Mouse (Mus musculus): ENCODE data around the gene Mcidas. TPM values are rescaled to one million over a fixed set of nuclear protein-coding genes. Genes with fewer than 3 reads are reported as not detected.

Gene Mcidas
- polyA plus RNA-seq, 1 experiment from 2014 or later: 0.94 TPM

- WGBS: 3% methylated on average over 7 of the region's 7 CpGs
- no peaks in the 10 kb centered on the region for H3K36me3 ChIP-seq (ENCODE audit: control insufficient read depth, insufficient read depth, low read length)
- H3K9ac ChIP-seq (ENCODE audit: low read length): peak overlapping the region; percentile 74
- peaks cover 14% of the 10 kb centered on the region; the same call in 1 of the 2 replicates for H3K4me1 ChIP-seq (ENCODE audit: control insufficient read depth, insufficient read depth, low read length)
- no peaks in the 10 kb centered on the region for H3K9me3 ChIP-seq (replicated peaks; ENCODE audit: control insufficient read depth, low read length)
- ATAC-seq: peak; percentile 10; the same call in 1 of the 2 replicates
- DNase-seq (ENCODE audit: low spot score): no peak
- H3K27me3 ChIP-seq (replicated peaks; ENCODE audit: control insufficient read depth, insufficient read depth, low read length): peaks cover 22% of the 10 kb centered on the region
- H3K4me2 ChIP-seq (ENCODE audit: low read length): peak overlapping the region; percentile 85
- H3K4me3 ChIP-seq (ENCODE audit: low read depth, low read length): peak overlapping the region; percentile 52
- no peak overlapping the region for H3K27ac ChIP-seq (ENCODE audit: low read depth, low read length)
Observed at GRCm38 (mm10) chr13:113031351-113031750, 37.7 kb downstream of the Mcidas start.

GRCm38 (mm10) chr13:113031792-113032571 is 38.3 kb downstream of the Mcidas start:
- Histone ChIP-seq H3K9ac (ENCODE audit: low read length) (peak overlapping the region; percentile 74), H3K4me2 (ENCODE audit: low read length) (peak overlapping the region; percentile 85), H3K9me3 (replicated peaks; ENCODE audit: control insufficient read depth, low read length) (no peaks in the 10 kb centered on the region), H3K4me1 (ENCODE audit: control insufficient read depth, insufficient read depth, low read length) (peaks cover 14% of the 10 kb centered on the region; the same call in 1 of the 2 replicates), H3K27ac (ENCODE audit: low read depth, low read length) (peak overlapping the region; percentile 76), H3K4me3 (ENCODE audit: low read depth, low read length) (peak overlapping the region; percentile 52), H3K36me3 (ENCODE audit: control insufficient read depth, insufficient read depth, low read length) (no peaks in the 10 kb centered on the region), H3K27me3 (replicated peaks; ENCODE audit: control insufficient read depth, insufficient read depth, low read length) (peaks cover 22% of the 10 kb centered on the region)
- ATAC-seq (peak; percentile 55), DNase-seq (ENCODE audit: low spot score) (peak; percentile 85)
- under 1% methylated on average over 40 of the region's 40 CpGs for WGBS

GRCm38 (mm10) chr13:113032831-113033230 is 39.2 kb downstream of the Mcidas start:
- Histone ChIP-seq H3K4me1 (ENCODE audit: control insufficient read depth, insufficient read depth, low read length) (peaks cover 14% of the 10 kb centered on the region; the same call in 1 of the 2 replicates), H3K4me2 (ENCODE audit: low read length) (peak overlapping the region; percentile 85; the same call in 1 of the 2 replicates), H3K27ac (ENCODE audit: low read depth, low read length) (no peak overlapping the region), H3K4me3 (ENCODE audit: low read depth, low read length) (no peak overlapping the region), H3K9ac (ENCODE audit: low read length) (no peak overlapping the region), H3K9me3 (replicated peaks; ENCODE audit: control insufficient read depth, low read length) (no peaks in the 10 kb centered on the region), H3K27me3 (replicated peaks; ENCODE audit: control insufficient read depth, insufficient read depth, low read length) (peaks cover 26% of the 10 kb centered on the region), H3K36me3 (ENCODE audit: control insufficient read depth, insufficient read depth, low read length) (no peaks in the 10 kb centered on the region)
- DNase-seq (ENCODE audit: low spot score) (no peak), ATAC-seq (no peak)

- Histone ChIP-seq H3K27ac (ENCODE audit: low read depth, low read length) (no peak overlapping the region), H3K4me3 (ENCODE audit: low read depth, low read length) (peak overlapping the region; percentile 38), H3K9me3 (replicated peaks; ENCODE audit: control insufficient read depth, low read length) (no peaks in the 10 kb centered on the region), H3K4me1 (ENCODE audit: control insufficient read depth, insufficient read depth, low read length) (peaks cover 14% of the 10 kb centered on the region; the same call in 1 of the 2 replicates), H3K4me2 (ENCODE audit: low read length) (peak overlapping the region; percentile 88), H3K27me3 (replicated peaks; ENCODE audit: control insufficient read depth, insufficient read depth, low read length) (peaks cover 26% of the 10 kb centered on the region), H3K36me3 (ENCODE audit: control insufficient read depth, insufficient read depth, low read length) (no peaks in the 10 kb centered on the region), H3K9ac (ENCODE audit: low read length) (peak overlapping the region; percentile 52)
- WGBS: under 1% methylated on average over 11 of the region's 11 CpGs
- ATAC-seq: peak; percentile 59
- peak; percentile 71 for DNase-seq (ENCODE audit: low spot score)
Observed at GRCm38 (mm10) chr13:113034271-113034886, 40.7 kb downstream of the Mcidas start.

- H3K4me1 ChIP-seq (ENCODE audit: control insufficient read depth, insufficient read depth, low read length): peaks cover 14% of the 10 kb centered on the region; the same call in 1 of the 2 replicates
- WGBS: 0% methylated on average over 46 of the region's 46 CpGs
- H3K9me3 ChIP-seq (replicated peaks; ENCODE audit: control insufficient read depth, low read length): no peaks in the 10 kb centered on the region
- no peak within 1 kb of the TSS for H3K27ac ChIP-seq (ENCODE audit: low read depth, low read length)
- H3K4me2 ChIP-seq (ENCODE audit: low read length): peak within 1 kb of the TSS; percentile 88
- ATAC-seq (peak; percentile 30), DNase-seq (ENCODE audit: low spot score) (peak; percentile 56)
- no peaks in the 10 kb centered on the region for H3K36me3 ChIP-seq (ENCODE audit: control insufficient read depth, insufficient read depth, low read length)
- H3K9ac ChIP-seq (ENCODE audit: low read length): peak within 1 kb of the TSS; percentile 52
- peaks cover 26% of the 10 kb centered on the region for H3K27me3 ChIP-seq (replicated peaks; ENCODE audit: control insufficient read depth, insufficient read depth, low read length)
- H3K4me3 ChIP-seq (ENCODE audit: low read depth, low read length): peak within 1 kb of the TSS; percentile 38
Observed at GRCm38 (mm10) chr13:113034950-113035421, 41.3 kb downstream of the Mcidas start, which contains the start of gene Cdc20b. Gene Cdc20b (plus strand): TSS chr13:113035111.

GRCm38 (mm10) chr13:113035852-113036251 is 42.2 kb downstream of the Mcidas start:
- Histone ChIP-seq H3K36me3 (ENCODE audit: control insufficient read depth, insufficient read depth, low read length) (no peaks in the 10 kb centered on the region), H3K4me3 (ENCODE audit: low read depth, low read length) (peak overlapping the region; percentile 38), H3K27me3 (replicated peaks; ENCODE audit: control insufficient read depth, insufficient read depth, low read length) (peaks cover 26% of the 10 kb centered on the region), H3K27ac (ENCODE audit: low read depth, low read length) (no peak overlapping the region), H3K4me2 (ENCODE audit: low read length) (peak overlapping the region; percentile 88), H3K9ac (ENCODE audit: low read length) (no peak overlapping the region), H3K9me3 (replicated peaks; ENCODE audit: control insufficient read depth, low read length) (no peaks in the 10 kb centered on the region), H3K4me1 (ENCODE audit: control insufficient read depth, insufficient read depth, low read length) (peaks cover 14% of the 10 kb centered on the region; the same call in 1 of the 2 replicates)
- ATAC-seq: peak; percentile 79
- peak; percentile 98 for DNase-seq (ENCODE audit: low spot score)
- WGBS: 1% methylated on average over 4 of the region's 4 CpGs

GRCm38 (mm10) chr13:113044876-113045275 is 51.2 kb downstream of the Mcidas start:
- Histone ChIP-seq H3K36me3 (ENCODE audit: control insufficient read depth, insufficient read depth, low read length) (no peaks in the 10 kb centered on the region), H3K4me2 (ENCODE audit: low read length) (peak overlapping the region; percentile 64), H3K27me3 (replicated peaks; ENCODE audit: control insufficient read depth, insufficient read depth, low read length) (no peaks in the 10 kb centered on the region), H3K4me3 (ENCODE audit: low read depth, low read length) (peak overlapping the region; percentile 41; the same call in 1 of the 2 replicates), H3K9ac (ENCODE audit: low read length) (no peak overlapping the region), H3K27ac (ENCODE audit: low read depth, low read length) (no peak overlapping the region), H3K4me1 (ENCODE audit: control insufficient read depth, insufficient read depth, low read length) (no peaks in the 10 kb centered on the region), H3K9me3 (replicated peaks; ENCODE audit: control insufficient read depth, low read length) (no peaks in the 10 kb centered on the region)
- ATAC-seq: no peak
- WGBS: 75% methylated on average over 3 of the region's 3 CpGs
- no peak for DNase-seq (ENCODE audit: low spot score)

GRCm38 (mm10) chr13:113045458-113046110 is 51.9 kb downstream of the Mcidas start:
- ATAC-seq (no peak), DNase-seq (ENCODE audit: low spot score) (no peak)
- WGBS: 20% methylated on average over 18 of the region's 18 CpGs
- peak overlapping the region; percentile 41 for H3K4me3 ChIP-seq (ENCODE audit: low read depth, low read length)
- H3K27ac ChIP-seq (ENCODE audit: low read depth, low read length): no peak overlapping the region
- no peaks in the 10 kb centered on the region for H3K36me3 ChIP-seq (ENCODE audit: control insufficient read depth, insufficient read depth, low read length)
- peak overlapping the region; percentile 56; the same call in 1 of the 2 replicates for H3K9ac ChIP-seq (ENCODE audit: low read length)
- H3K4me2 ChIP-seq (ENCODE audit: low read length): peak overlapping the region; percentile 64
- no peaks in the 10 kb centered on the region for H3K27me3 ChIP-seq (replicated peaks; ENCODE audit: control insufficient read depth, insufficient read depth, low read length)
- H3K4me1 ChIP-seq (ENCODE audit: control insufficient read depth, insufficient read depth, low read length): no peaks in the 10 kb centered on the region
- no peaks in the 10 kb centered on the region for H3K9me3 ChIP-seq (replicated peaks; ENCODE audit: control insufficient read depth, low read length)
